Mouse (Mus musculus) layer of hippocampus, adult 2 months (tissue): Measurements from ENCODE around the gene Upf3b. TPM values are rescaled to one million over a fixed set of nuclear protein-coding genes. Genes with fewer than 3 reads are reported as not detected.

Source experiments
- DNase-seq, 2 experiments: peaks; one replicate each; pipeline ENCODE4 v3.0.0; 2022; ENCODE audit warnings: low spot score in 2 of 2
- H3K27ac ChIP-seq: fragments of 200-600 bp; 2 replicates; pipeline ENCODE4 v1.8.1; 2022
- H3K4me3 ChIP-seq: fragments of 200-600 bp; 2 replicates; pipeline ENCODE4 v1.8.1; 2022; ENCODE audit warnings: mild to moderate bottlenecking
- CTCF ChIP-seq: fragments of 200-600 bp; conservative IDR thresholded peaks from 2 replicates; pipeline ENCODE4 v1.8.1; 2022; ENCODE audit warnings: antibody characterized with exemption, mild to moderate bottlenecking, moderate library complexity
- total RNA-seq, 2 experiments: library from RNA; stranded (reverse); gene quantifications; 2 replicates each; pipeline ENCODE4 v1.2.3; 2021

The Upf3b gene
- total RNA-seq, 2 experiments from 2014 or later: 18.9 to 20.5 TPM

- no peak for TF ChIP-seq CTCF
- no peak overlapping the region for H3K4me3 ChIP-seq
- DNase-seq: no peak
- H3K27ac ChIP-seq: no peak overlapping the region
Observed at GRCm38 (mm10) chrX:37063902-37064301, 46.2 kb downstream of the Upf3b start.

- no peak for TF ChIP-seq CTCF
- no peak for DNase-seq
- Histone ChIP-seq H3K27ac (no peak overlapping the region), H3K4me3 (peak overlapping the region; percentile 24)
Observed at GRCm38 (mm10) chrX:37048890-37049823, 61.0 kb downstream of the Upf3b start.

- DNase-seq: no peak
- Histone ChIP-seq H3K27ac (no peak within 1 kb of the TSS), H3K4me3 (peak within 1 kb of the TSS; percentile 24)
- TF ChIP-seq CTCF: no peak
Observed at GRCm38 (mm10) chrX:37048066-37048889, 61.8 kb downstream of the Upf3b start, which contains the start of gene Sowahd. Gene Sowahd (plus strand): TSS chrX:37048845.

GRCm38 (mm10) chrX:37042726-37043125 lies 67.4 kb downstream of the Upf3b start:
- peak; percentile 41 to 67 for DNase-seq
- H3K4me3 ChIP-seq: no peak overlapping the region
- no peak overlapping the region for H3K27ac ChIP-seq
- peak; percentile 85 for TF ChIP-seq CTCF

Other genes with a start within 250 kb of the Upf3b start
- 10 to 100 TPM; 52.0 to 53.8 TPM for gene Ube2a, start 236.4 kb downstream of the Upf3b start, total RNA-seq
- gene C330007P06Rik, start 236.2 kb downstream of the Upf3b start, total RNA-seq: 10 to 100 TPM; 40.4 TPM
- gene Nkrf, start 207.4 kb downstream of the Upf3b start, total RNA-seq: 10 to 100 TPM; 29.7 to 32.2 TPM
- 10 to 100 TPM; 50.4 to 51.9 TPM for gene Sept6, start 118.5 kb downstream of the Upf3b start, total RNA-seq
- not detected for gene Sowahd, start 61.5 kb downstream of the Upf3b start, total RNA-seq
- gene Rpl39, start 24.9 kb downstream of the Upf3b start, total RNA-seq: 100 to 1,000 TPM; 227 to 242 TPM
- gene Nkap, start 16.5 kb upstream of the Upf3b start, total RNA-seq: 10 to 100 TPM; 13.5 to 15.2 TPM
- gene Akap14, start 58.5 kb upstream of the Upf3b start, total RNA-seq: under 1 TPM in 1 of 2 experiments, not detected in 1; 0.26 TPM
- gene Ndufa1, start 80.8 kb upstream of the Upf3b start, total RNA-seq: 100 to 1,000 TPM; 200 to 205 TPM
- 1 to 10 TPM; 7.9 to 9.4 TPM for gene Rnf113a1, start 80.9 kb upstream of the Upf3b start, total RNA-seq
- not detected for gene Gm9, start 100.7 kb upstream of the Upf3b start, total RNA-seq
- not detected for gene Rhox1, start 111.9 kb upstream of the Upf3b start, total RNA-seq
- gene Rhox2a, start 134.7 kb upstream of the Upf3b start, total RNA-seq: not detected
- not detected for gene Rhox3a, start 139.6 kb upstream of the Upf3b start, total RNA-seq
- gene Rhox4a, start 155.0 kb upstream of the Upf3b start, total RNA-seq: not detected